Mouse (Mus musculus): ENCODE data around the gene Kpna1. TPM values are rescaled to one million over a fixed set of nuclear protein-coding genes. Genes with fewer than 3 reads are reported as not detected.

Kpna1 gene
- total and polyA plus RNA-seq, 3 experiments, result 24.5 to 34.9 TPM; not detected in 1

DNA sequence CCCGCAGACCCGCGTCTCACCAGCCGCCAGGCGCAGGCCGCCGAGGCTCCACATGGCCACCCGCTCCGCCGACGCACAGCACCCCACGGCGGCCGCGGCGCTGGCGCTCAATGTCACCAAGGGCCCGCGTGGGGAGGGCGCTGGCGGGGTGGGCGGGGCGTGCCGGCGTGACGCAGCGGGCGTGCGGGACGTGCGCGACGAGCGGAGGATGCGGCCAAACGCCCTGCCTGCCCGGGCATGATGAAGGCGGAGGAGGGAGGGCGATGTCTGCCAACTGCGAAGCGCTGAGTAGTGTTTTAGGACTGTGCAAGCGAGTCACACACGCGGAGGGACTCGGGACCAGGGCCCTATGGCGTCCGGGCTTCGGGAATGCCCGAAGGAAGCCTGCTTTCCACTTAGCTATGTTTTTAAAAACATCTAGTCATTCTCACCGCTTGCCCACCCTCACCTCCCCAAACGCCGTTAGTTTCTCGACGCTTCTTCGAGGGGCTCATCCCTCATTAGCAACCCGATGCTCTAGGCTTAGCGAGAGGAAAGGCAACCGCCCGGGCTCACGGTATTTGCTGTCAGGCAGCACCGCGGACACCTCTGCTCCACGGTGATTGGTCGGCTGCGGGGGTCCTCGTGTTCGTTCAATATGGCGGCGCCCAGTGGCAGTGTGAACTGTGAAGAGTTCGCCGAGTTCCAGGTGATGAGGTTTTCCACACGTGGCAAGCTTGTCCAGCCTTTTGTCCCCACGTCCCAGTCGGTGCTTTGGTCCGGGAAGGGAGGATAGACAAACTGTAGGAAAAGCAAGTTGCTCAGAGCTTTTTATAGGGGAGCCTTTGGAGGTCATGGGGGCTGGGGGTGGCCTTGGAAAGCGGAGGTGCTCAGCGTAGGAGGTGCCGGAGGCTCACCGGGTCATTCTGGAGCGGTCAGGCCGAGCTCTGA, 93.2 kb downstream of the Kpna1 start, which contains the start of the genes Fam162a and Ccdc58 (continued):
- TF ChIP-seq HCFC1 (IDR thresholded peaks at IDR 0.05; ENCODE audit: low read depth, low read length) (peak; percentile 87), NRF1 (IDR thresholded peaks at IDR 0.05; ENCODE audit: insufficient read depth, low read depth, low read length, poor library complexity, severe bottlenecking) (peak; percentile 37; the same call in 1 of the 2 replicates), NELFE (IDR thresholded peaks at IDR 0.05; ENCODE audit: low read depth, low read length) (peak; percentile 88), USF1 (IDR thresholded peaks at IDR 0.05; ENCODE audit: low read depth, low read length) (0 out of 2 replicates have a peak, but pooled peaks have one; percentile 38), POLR2AphosphoS2 (IDR thresholded peaks at IDR 0.05; ENCODE audit: low read length) (peak; percentile 92), POLR2AphosphoS5 (IDR thresholded peaks at IDR 0.05; ENCODE audit: borderline replicate concordance, low read depth, low read length) (no peak), ZMIZ1 (IDR thresholded peaks at IDR 0.05; ENCODE audit: low read depth, low read length) (peak; percentile 95), KAT2A (conservative IDR thresholded peaks at IDR 0.05; ENCODE audit: low read depth, low read length) (no peak; the same call in 1 of the 2 replicates), MXI1 (IDR thresholded peaks at IDR 0.05; ENCODE audit: low read depth, low read length) (peak; percentile 97)

DNA sequence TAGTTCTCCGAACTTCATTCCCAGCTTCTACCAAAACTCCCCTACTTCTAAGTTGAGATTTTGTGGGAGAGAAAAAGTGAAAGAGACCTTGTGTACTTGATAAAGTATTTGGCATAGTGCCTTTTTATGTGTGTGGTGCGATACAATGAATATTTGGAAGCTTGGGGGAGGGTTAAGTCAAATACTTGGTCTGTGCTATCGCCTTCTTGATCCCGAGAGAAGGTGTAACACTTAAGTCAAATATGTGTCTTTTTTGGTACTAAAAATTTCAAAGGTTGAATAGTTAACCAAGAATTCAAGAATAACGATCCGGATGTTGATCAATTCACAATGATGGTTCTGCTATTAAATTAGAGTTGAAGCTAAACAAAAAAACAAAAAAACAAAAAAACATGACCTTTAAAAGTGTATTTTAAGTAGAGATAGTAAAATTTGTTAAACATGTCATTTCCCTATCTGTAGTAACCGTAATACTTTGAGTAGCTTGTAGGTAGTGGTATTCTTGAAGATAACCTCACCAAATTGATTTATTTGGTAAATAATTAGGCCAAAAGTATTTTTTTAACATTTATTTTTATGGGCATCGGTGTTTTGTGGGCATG, 94.0 kb downstream of the Kpna1 start:
- peak overlapping the region; percentile 87 for H3K27ac ChIP-seq (ENCODE audit: control insufficient read depth, low read depth, low read length)
- DNase-seq (ENCODE audit: low read depth, low spot score), result no peak
- peaks cover 0 to 37% of the 10 kb centered on the region in 2 experiments; a peak in 3 of 4 replicates for H3K36me3 ChIP-seq (ENCODE audit: control insufficient read depth in 1 of 2, insufficient read depth in 2 of 2, low read length in 2 of 2)
- no peak for TF ChIP-seq ZNF384 (IDR thresholded peaks at IDR 0.05; ENCODE audit: low read depth, low read length)
- no peak for TF ChIP-seq USF1 (IDR thresholded peaks at IDR 0.05; ENCODE audit: low read depth, low read length)
- peak; percentile 94 for TF ChIP-seq CHD1 (IDR thresholded peaks at IDR 0.05; ENCODE audit: low read depth, low read length)
- no peak for TF ChIP-seq RAD21 (IDR thresholded peaks at IDR 0.05; ENCODE audit: low read depth, low read length)
- TF ChIP-seq TBP (IDR thresholded peaks at IDR 0.05; ENCODE audit: low read depth, low read length), result no peak
- no peak for TF ChIP-seq SMC3 (IDR thresholded peaks at IDR 0.05; ENCODE audit: low read depth, low read length)
- no peak for TF ChIP-seq ETS1 (IDR thresholded peaks at IDR 0.05; ENCODE audit: low read depth, low read length)
- no peak for TF ChIP-seq TCF12 (IDR thresholded peaks at IDR 0.05; ENCODE audit: low read depth, low read length)
- TF ChIP-seq BHLHE40 (IDR thresholded peaks at IDR 0.05; ENCODE audit: borderline replicate concordance, low read depth, low read length), result no peak
- TF ChIP-seq USF2 (IDR thresholded peaks at IDR 0.05; ENCODE audit: borderline replicate concordance in 1 of 2, insufficient read depth in 1 of 2, low read depth in 1 of 2, low read length in 2 of 2), result no peak
- TF ChIP-seq RCOR1 (IDR thresholded peaks at IDR 0.05; ENCODE audit: low read depth, low read length), result peak; percentile 35; the same call in 1 of the 2 replicates
- 0 out of 2 replicates have a peak, but pooled peaks have one; percentile 8 for TF ChIP-seq MAZ (IDR thresholded peaks at IDR 0.05; ENCODE audit: low read depth, low read length)
- no peak for TF ChIP-seq HCFC1 (IDR thresholded peaks at IDR 0.05; ENCODE audit: low read depth, low read length)
- TF ChIP-seq MEF2A (IDR thresholded peaks at IDR 0.05; ENCODE audit: extremely low read depth, insufficient replicate concordance, low read depth, low read length, poor library complexity, severe bottlenecking), result no peak
- 0 out of 4 replicates have a peak, but pooled peaks of 1 of the 2 experiments have one; percentile 9 for TF ChIP-seq EP300 (IDR thresholded peaks at IDR 0.05; ENCODE audit: low read depth in 1 of 2, low read length in 2 of 2)
- TF ChIP-seq GATA1 (IDR thresholded peaks at IDR 0.05; ENCODE audit: low read depth, low read length), result peak; percentile 42; the same call in 1 of the 2 replicates
- TF ChIP-seq CHD2 (IDR thresholded peaks at IDR 0.05; ENCODE audit: low read length), result no peak
- TF ChIP-seq SIN3A (IDR thresholded peaks at IDR 0.05; ENCODE audit: low read length), result peak; percentile 3
- TF ChIP-seq ZMIZ1 (IDR thresholded peaks at IDR 0.05; ENCODE audit: low read depth, low read length), result no peak
- TF ChIP-seq MXI1 (IDR thresholded peaks at IDR 0.05; ENCODE audit: low read depth, low read length), result no peak
- H3K79me2 ChIP-seq (ENCODE audit: control insufficient read depth, insufficient read depth, low read length, poor library complexity), result peaks cover 48% of the 10 kb centered on the region
- H3K4me3 ChIP-seq (ENCODE audit: control insufficient read depth in 1 of 2, insufficient read depth in 1 of 2, low read depth in 2 of 2, low read length in 2 of 2), result peak overlapping the region; percentile 83 to 94
- peaks cover 0 to 27% of the 10 kb centered on the region in 2 experiments for H3K4me1 ChIP-seq (ENCODE audit: control insufficient read depth in 1 of 2, insufficient read depth in 2 of 2, low read length in 2 of 2)
- no peaks in the 10 kb centered on the region for H3K9me3 ChIP-seq (replicated peaks; ENCODE audit: insufficient read depth, low read length)
- H3K9ac ChIP-seq (ENCODE audit: control insufficient read depth, low read depth, low read length, poor library complexity, severe bottlenecking), result peak overlapping the region; percentile 83
- H3K27me3 ChIP-seq (ENCODE audit: control insufficient read depth in 1 of 2, insufficient read depth in 2 of 2, low read length in 2 of 2), result no peaks in the 10 kb centered on the region
